Mouse (Mus musculus) cerebellum, adult 9-10 months (tissue): ENCODE measurements at regions not wholly inside any gene's neighbourhood (a gene's known extent, or its start where the extent isn't known, plus 50 kb on each side); places are given as distances from the start of the nearest gene placed in this dataset.
A peak's percentile ranks its signal among the peaks of the same experiment; 100 is the strongest.

Experiments
- DNase-seq: peaks from one replicate; pipeline ENCODE4 v3.0.0; 2022

DNA sequence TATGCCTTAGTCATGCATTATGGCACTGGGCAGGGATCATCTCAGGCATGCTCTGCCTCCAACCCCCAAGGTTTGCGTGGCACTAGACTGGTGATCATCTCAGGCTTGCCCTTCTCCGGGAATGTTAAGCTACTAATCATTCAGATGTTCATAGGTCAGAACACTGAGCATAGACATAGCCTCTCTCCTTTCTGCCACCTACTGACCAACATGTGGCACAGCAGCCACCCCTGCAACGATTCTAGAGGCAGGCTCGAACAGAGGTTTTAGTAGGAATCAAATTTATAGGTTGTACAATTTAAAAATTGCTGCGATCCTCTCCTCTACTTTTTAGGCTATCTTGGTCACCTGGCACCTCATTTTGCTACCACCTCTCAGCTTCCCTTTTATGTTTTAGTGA, 430.0 kb upstream of the Got2 start:
- no peak for DNase-seq

DNA sequence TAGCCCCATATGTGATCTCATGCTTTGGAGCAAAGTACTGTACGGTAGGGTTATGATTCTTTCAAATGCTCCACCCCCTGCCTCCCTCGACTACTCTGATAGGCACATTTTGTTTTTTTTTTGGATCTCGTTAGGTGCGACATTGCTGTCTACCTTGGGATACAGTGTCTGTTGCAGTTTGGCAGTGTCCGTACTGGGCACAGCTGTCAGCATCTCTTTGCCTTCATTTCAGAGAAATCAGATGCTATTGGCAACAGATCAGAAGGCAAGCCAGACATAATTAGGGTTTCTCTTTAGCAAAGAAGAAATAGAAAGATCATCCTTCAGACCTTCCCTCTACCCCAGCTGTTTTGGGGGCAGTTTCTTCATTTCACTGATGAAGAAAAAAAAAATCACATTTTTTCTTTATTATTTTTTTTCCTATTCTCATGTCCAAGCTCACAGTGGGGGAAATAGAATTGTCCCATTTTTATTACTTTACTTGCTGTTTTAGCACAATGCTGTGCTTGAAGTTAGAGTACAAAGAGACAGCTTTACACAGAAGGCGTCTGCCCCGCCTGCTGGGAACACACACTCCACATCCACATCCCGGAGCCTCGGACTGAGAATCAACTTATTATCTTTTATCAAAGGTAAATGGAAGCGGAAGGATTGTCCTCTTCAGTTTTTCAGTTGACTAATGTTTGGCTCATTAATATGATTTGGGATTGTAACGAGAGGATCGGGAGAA, 420.8 kb upstream of the Got2 start:
- no peak for DNase-seq

DNA sequence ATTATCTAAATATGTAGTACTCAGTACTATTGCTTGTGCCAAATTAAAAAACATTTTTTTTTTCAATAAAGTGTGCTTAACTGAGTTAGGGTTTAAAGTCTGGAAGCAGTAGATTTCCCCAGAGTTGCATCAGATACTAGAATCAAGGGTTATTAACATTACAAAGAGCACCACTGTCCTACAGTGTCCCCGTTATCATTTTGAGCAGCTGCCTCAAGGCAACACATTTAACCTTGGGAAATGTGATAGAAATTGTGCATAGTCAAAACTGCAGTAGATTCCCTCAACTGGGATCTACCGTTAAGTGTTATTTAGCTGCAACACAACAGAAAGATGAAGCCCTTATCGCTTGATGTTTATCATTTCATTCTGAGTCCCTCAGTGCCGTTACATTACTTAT, 408.3 kb upstream of the Got2 start:
- no peak for DNase-seq

- DNase-seq: no peak
Measured at GRCm38 (mm10) chr8:96290740-96291139, 402.4 kb upstream of the Got2 start.

DNA sequence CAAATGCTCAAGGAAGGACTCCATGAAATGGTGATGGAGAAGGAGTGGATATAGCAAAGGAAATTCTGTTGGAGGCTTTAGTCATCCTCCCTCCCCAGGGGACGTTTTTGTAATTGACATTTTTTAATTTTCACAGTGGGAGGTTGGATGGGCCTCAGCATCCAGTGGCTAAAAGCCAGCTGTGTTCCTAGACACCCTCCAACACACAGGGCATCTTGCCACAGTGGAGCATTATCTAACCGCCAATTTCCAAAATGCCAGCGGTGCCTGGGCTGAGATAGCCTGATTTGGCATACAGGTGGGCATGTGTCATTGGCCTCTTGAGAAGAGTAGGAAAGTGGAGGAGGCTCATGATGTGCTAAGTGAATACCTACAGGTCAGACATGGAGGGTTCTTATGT, 401.2 kb upstream of the Got2 start:
- no peak for DNase-seq

GRCm38 (mm10) chr8:96288525-96288924, 400.2 kb upstream of the Got2 start:
- no peak for DNase-seq

DNA sequence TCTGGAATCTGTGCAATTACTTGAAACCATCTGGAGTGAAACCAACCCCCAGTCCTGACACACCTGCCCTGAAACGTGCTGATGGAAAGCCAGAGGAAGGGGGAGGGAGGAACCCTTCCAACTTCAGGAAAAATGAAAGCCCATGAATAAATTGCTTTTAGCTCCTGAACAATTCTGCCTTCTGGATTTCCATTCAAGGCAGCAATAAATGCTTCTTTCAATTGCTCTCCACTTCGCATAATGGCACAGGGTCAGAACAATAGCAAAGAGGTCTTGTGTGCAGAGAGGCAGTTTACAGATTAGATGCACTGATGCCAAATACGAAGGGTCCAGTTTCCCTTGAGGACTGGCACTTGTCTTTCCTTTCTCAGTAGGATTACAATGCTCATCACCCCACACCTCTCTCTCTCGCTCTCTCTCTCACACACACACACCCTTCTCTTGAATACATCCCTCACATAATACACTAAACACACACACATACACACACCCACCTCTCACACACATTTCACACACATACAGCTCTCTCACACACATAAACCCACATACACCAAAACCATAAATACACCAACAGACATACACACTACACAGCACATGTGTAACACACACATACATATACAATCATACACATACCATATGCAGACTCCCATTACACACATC, 389.3 kb upstream of the Got2 start:
- no peak for DNase-seq

GRCm38 (mm10) chr8:96277058-96277457, 388.7 kb upstream of the Got2 start:
- no peak for DNase-seq

DNA sequence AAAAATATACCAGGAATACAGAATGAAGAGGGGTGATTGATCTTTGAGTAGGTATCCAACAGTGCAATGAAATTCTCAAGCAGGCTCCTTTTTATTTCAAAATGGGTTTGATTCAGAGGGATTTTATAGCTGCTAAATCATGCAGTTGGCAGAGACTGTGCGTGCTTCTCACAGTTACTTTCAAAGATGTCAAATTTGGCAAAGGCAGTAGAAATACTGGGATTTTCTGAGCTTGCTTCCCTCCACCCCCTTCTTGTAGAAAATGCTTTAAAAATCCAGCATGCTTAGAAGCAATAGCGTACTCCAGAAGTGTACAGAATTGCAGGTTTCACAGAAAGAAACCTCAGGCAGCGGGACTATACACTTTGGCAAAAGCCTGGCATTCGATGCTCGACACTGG, 367.9 kb upstream of the Got2 start:
- DNase-seq: no peak

DNA sequence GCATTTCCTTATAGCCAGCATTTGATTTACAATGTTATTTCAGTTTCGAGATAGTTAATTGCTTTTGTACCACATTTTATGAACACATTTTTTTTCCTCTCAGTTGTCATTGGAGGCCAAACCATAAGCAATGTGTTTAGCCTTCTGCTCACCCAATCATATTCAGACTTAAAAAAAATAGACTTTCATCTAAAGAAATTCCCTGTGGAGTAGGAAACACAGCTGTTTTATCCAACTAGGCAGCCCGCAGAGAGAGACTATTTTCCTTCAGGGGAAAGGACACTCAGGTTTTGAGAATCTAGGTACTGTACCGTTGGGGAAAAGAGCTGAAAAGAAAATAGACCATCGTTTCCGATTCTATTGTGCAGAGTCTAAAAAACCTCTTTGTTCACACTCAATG, 367.5 kb upstream of the Got2 start:
- DNase-seq: no peak

DNA sequence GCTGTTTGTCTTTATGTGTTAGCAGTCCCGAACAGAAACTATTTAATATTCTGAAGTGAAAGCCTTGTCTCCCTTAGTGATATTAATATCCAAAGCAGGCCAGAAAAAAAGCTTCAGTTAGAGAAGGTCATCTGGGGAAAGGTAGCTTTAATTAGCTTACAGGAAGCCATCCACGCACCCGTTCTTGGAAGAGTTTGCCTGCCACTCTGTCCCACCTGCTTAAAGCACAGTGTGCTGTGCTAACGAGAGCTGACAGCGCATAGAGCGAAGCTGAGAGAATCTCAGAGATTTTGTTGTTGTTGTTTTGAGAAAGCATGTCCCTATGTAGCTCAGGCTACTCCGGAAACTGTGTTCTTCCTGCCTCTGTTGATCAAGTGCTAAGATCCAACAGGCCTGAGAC, 357.7 kb upstream of the Got2 start:
- peak; percentile 7 for DNase-seq

DNA sequence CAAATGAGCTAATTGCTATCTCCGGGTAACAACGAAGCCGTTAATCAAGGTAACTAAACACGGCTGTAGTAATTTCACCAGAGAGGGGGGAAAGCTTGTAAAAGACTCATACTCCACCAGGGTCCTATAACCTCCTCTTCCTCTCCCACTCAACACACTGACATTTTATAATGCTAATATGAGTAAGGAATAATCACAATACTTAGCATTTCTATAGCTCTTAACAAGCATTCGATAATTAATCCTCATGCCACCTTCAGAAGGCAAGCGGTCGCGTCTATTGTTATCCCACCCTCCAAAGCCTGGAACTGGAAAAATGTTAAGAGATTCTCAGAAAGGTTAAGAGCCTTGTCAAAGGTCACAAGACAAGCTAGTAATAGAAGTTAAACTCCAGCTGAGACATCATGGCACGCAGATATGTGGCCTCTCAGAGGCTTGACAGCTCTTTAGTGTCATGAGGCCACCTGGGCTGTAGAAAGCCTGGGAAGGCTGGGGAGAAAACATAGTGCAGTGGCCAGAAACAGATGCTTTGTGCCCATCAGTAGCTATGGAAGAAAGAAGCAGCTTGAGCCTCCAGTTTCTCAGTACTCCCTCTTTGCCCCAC, 356.3 kb upstream of the Got2 start:
- no peak for DNase-seq

GRCm38 (mm10) chr8:96238406-96238805, 350.1 kb upstream of the Got2 start:
- DNase-seq: no peak

GRCm38 (mm10) chr8:96237940-96238339, 349.6 kb upstream of the Got2 start:
- DNase-seq: no peak

- peak; percentile 24 for DNase-seq
Measured at GRCm38 (mm10) chr8:96230412-96230811, 342.1 kb upstream of the Got2 start.
